Mouse (Mus musculus) T-cell, adult 2 months (primary cell): ENCODE results near the gene Bcl2l13.
A peak's percentile ranks its signal among the peaks of the same experiment; 100 is the strongest.

Source experiments
- DNase-seq: peaks from one replicate; pipeline ENCODE4 v3.0.0; 2022; ENCODE audit warnings: low spot score

Bcl2l13 gene

DNA sequence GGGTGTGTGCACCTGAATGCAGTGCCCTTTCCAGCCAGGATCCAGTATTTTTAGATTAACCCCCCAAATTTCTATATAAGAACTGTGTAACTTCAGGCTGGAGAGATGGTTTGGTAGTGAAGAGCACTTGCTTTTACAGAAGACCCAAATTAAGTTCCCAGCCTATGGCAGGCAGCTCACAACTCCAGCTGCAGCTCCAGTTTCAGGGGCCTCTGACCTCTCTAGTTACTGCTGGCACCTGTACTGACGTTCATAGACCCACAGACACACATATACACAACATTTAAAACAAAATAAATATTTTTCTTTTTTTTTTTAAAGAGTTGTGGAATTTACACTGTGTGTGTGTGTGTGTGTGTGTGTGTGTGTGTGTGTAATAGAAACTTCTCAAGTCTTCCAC lies 93.4 kb downstream of the Bcl2l13 start:
- no peak for DNase-seq

DNA sequence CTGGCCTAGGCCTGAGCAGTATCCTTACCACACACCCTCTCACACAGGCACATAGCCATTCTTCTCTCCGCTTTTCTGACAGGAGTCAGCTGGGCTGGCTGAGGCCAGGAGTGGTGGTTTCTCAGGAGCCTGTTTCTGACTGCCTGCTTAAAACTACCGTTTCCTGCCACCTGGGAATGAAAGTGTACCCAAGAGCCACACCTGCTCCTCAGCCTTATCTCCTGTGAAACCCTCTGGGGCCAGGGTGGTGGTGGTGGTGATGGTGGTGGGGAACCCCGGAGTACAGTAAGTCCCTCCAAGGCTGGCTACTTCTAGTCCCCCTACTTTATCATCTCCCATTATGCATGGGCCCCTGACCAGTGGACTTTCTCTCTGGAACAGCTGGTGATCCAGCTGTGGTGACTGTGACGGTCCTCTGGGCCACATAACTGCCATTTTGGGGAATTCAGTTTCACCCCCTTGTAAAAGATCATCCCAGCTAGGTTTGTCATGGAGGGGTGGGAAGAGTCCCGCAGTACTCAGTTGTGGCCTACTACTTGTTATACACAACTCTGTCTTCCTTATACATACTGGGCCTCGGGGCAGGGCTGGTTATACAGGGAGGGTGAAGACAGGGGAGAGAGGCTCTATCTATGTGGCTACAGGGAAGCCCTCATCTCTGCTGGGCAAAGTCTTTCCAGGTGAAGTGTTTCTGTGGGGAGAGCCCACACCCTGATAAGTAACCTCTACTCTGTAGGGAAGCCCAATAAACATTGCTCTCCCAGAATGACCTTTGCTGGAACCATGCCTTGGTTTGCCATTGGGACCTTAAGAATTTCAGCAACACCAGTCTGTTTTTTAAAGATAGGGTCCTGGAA lies 94.7 kb downstream of the Bcl2l13 start:
- no peak for DNase-seq

DNA sequence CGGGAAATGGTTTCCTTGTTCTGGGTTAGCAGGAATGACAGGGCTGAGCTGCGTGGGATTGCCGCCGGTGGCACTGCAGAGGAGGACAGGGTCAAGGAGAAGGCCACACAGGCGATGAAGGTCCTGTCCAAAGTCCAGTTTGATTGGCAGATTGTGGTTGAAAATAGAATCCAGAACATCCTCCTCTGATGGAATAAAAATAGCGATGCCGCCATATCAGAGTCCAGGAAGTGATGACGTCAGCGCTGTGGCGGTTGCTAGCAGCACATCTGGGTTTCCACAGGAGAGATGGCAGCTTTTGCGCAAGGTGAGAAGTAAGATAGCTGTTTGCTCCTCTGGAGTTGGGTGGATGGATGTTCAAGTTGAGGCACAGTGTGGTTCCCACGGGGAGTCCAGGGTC lies 96.6 kb downstream of the Bcl2l13 start:
- peak; percentile 69 for DNase-seq

DNA sequence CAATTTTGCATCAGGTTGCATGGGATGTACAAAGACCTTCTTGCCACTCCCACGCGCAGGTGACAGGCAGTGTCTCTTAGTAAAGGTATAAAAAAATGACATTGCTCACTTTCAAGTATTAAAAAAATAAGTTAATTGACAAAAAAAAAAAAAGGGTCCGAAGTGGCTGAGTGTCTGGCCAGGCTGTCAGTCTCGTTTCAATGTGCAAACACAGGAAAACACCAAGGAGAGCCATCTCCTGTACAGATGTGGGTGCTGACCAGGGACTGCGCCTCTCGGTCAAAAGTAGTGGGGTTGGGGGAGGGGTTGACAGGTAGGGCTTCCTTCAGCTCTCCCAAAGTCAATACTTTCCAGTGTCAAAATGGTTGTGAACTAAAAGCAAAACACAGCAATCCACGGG lies 97.7 kb downstream of the Bcl2l13 start:
- DNase-seq = no peak

DNA sequence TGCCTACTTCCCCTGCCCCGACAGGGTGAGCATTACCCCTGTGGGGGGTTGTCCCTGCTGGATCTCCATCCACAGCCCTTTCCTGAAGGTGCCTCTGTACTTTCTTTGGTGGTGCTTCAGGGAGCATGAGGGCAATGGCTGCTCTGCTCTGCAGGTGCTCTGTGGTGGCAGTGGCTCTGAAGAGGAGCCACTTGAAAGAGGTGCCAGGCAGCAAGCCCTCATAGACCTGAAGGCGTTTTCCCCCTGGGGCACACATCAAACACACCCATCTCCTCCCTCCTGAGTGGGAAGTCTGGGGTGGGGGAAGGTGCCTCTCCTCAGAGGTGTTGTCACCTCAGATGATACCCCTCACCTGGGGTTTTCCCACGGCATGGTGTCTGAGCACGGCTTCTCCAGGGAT lies 98.2 kb downstream of the Bcl2l13 start:
- peak; percentile 59 for DNase-seq

DNA sequence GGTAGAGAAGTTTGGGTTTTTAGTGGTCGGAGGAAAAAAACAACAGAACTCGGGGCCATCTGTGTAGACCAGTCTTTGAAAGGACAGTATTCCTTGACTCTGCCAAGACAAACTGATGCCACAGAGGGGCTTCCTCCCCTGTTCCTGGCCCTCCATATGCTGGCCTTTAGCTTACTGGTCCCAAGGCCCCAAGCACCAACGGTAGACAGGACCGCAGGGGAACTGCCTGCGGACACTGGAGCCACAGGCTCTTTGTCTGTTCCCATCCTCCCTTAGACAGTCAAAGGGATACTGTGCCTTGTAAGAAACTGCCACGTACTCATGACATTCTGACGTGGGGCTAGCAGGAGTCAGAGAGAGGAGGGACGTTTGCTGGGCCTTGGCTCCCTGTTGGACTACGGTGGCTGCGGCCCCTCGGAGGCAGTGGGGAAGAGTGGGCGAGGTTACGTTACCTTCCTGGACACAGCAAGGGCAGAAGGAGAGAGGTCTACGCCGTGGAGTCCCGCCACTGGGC lies 101.1 kb downstream of the Bcl2l13 start:
- DNase-seq = no peak

DNA sequence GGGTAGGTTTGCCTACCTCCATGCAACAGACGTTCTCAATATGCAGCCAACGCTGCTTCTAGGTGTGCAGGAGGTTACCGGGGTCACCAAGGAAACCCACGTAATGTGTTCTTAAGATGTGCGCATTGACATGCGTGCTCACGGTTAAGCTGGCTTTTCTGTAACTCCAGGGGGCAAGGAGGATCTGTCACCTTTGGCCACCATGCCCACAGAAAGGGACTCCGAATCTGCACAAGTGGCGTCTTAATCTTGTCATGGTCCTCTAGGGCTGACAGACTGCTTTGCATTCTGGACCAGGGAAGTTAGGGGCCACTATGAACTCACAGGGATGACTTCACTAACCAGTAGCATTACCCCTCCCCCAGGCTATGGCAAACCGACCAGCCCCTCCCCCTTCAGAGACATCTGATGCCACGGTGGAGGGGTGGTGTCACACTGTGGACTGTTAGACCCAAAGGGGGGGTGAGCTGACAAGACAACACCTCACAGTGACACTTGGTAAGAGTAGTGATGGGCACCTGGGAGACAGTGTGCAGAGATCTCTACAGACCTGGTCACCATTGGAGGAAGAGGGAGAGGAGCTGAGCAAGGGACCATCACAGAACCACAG lies 102.1 kb downstream of the Bcl2l13 start:
- no peak for DNase-seq

DNA sequence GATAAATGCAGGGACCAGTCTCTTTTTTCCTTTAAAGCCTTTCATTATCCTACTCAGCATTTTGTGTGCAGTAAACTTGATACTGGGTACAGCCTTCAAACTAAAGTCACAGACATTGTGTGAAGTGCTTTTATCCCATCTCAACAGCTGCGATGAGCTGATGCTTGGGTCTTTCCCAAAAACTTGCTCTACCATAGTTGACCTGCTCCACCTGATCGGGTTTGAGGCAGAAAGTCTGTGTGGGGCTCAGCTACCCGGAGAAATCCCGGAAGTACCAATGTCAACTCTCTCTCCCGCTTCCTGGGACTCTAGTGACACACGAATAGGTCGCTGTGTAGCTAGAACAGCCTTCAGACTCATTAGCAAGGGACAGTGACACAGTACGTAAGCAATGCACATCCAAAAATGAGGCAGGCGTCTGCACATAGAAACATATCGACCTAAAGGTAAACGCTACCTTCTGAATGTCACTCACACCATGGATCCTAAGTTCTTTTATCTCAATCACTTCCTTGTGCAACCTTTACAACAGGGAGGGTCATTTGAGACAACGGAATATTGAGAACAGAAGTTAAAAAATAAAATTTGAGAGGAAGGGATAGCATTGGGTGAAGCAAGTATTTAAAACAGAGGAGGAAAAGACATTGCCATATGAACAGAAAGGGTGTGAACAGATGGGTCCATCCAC lies 102.9 kb downstream of the Bcl2l13 start:
- no peak for DNase-seq

DNA sequence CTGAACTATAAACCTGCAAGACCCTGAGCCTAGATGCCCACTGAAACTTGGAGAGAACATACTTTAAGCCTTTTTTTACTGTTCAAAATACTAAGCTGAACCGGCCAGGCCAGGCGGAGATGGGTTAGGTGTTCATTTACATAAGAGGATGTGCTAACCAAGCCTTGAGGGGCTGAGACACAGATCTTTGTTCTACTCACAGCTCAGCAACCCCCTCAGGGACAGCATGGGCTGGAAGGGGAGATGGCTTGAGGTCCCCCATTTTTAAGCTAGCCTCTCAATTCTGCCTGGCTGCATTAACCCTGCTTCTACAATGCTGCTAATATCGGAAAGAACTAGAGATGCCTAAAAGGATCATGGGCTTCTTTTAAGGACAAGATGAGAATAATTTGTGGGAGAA lies 103.8 kb downstream of the Bcl2l13 start:
- DNase-seq = no peak

DNA sequence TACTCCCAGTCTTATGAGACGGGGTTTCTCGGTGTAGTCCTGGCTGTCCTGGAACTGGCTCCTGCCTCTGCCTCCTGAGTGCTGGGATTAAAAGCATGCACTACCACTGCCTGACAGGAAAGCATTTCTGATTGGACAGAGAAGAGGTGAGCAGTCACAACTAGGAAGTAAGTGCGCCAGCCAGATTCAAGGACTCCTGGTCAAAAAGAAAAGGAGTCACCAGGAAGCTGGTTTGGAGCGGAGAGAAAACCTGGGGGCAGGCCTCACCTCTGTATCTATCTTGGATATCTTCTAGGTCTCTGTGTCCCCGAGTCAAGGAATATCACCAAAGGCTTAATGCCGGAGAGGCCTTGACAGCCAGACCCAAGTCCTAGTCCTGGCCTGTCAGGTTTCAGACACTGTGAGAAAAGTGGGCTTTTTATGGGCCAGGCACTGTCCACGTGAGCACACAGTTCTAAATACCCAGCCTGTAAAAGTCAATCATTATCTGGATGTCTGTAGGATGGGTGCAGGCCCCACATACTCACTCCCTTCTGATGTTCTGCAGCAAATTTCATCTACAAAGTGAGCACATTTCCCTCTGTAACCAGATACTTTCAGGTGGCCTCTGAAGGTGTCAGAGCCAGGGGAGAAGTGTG lies 104.6 kb downstream of the Bcl2l13 start:
- no peak for DNase-seq

DNA sequence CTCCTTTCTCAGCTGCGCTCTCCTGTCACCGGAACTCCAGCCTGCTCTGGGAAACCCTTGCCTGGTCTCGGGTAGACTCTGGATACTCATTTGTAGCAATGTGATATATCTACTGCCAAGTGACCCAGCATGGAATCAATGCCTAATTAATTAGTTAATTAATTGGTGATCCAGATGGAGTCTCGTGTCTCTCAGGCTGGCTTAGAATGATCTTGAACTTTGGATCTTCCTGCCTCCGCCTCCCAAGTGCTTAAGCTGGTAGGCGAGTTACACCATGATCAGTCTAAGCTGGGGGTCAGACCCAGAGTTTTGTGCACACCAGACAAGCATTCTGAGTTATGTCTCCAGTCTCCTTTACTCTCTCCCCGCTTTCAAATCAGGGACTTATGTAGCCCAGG lies 105.1 kb downstream of the Bcl2l13 start:
- no peak for DNase-seq

DNA sequence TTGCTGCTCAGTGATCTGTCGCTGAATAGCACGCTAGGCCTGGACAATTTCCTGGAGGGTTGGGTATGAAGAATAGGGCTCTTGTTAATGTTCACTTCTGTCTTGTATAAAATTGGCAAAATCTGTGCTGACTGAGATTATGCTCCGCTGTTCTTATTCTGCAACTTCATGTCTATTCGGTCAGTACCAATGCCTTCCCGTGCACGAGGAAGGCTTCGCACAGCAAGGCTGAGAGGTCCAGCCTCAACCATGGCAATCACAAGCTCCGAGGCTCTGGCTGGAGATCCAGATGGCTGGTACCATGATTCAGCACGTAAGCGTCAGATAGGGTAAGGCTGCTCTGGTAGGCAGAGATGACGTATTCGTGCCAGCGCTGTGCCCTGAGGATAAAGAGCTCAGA lies 105.6 kb downstream of the Bcl2l13 start:
- DNase-seq = no peak
